Mouse (Mus musculus) cerebellum, adult 2 months (tissue): Measurements from ENCODE around the gene Tm9sf1.

Experiments
- CTCF ChIP-seq: fragments of 200-500 bp; IDR thresholded peaks from 2 replicates; pipeline ENCODE4 v1.5.1; 2011; ENCODE audit warnings: low read depth, mild to moderate bottlenecking, control low read depth, low read length, moderate library complexity, borderline replicate concordance; ENCODE audit not compliant: insufficient read depth
- POLR2A ChIP-seq: fragments of 200-500 bp; IDR thresholded peaks from 2 replicates; pipeline ENCODE4 v1.6.1; 2011; ENCODE audit warnings: low read length, control low read depth, borderline replicate concordance; ENCODE audit not compliant: insufficient read depth

- TF ChIP-seq POLR2A (no peak), CTCF (no peak)
Observed at GRCm38 (mm10) chr14:55649884-55650283, 6.3 kb upstream of the Tm9sf1 start, which contains the start of gene Tssk4.
